In the genomic region with DNA sequence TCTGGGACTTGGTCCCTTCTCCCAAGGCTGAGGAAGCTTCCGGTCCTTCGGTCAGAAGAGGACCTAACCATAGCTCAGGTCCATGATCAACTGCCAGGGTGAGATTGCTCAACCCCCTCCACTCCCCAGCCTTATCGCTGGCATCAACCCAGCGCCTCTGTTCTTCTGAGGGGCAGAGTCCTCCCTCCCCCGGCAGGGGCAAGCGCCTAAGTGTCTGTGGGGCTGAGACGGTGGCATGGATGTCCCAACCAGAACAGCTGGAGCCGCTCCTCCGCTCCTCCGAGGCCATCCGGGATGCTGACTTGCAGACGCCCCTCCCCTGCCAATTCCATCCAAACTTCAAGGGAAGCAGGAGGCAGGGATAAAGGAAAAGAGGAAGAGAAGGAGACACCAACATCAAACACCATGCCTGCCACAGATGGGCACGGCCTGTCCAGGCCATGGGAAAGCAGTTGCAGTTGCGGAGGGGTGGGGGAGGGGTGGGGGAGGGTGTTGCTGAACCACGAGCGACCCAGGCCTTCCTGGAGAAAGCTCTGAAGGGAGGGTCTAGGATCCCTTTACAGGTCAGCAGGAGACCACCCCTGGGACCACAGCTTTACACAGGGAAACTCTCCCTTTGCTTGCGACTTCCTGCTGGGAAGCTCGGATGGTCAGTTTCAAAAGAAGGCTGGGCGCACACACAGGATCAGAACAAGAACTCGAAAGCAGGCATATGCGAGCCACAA, we compare ENCODE assay signal across 9 mouse cellular contexts. TPM values are rescaled to one million over a fixed set of nuclear protein-coding genes. Genes with fewer than 3 reads are reported as not detected.
DNase-seq lines count a peak whose midpoint lies in the region; ATAC-seq lines count a peak whose summit lies in the region.
"Had no signal": no experiment of that assay in that cellular context is flagged by ENCODE, and none has a peak within 500 bp of the region (broad histone marks: within the 10 kb centered on the region; RNA-seq: fewer than 3 reads in every experiment).

No protein-coding gene starts in this region.

- ATAC-seq in heart, embryonic 15.5 days (replicated peaks; ENCODE audit: insufficient number of reproducible peaks, insufficient read depth, low FRiP score, low read depth): no peak
- ATAC-seq in stomach, embryonic 14.5 days (ENCODE audit: insufficient number of reproducible peaks, insufficient read depth, low FRiP score, low read depth): no peak

- H3K9ac ChIP-seq in heart, embryonic 15.5 days: peak overlapping the region; percentile 82
- peak overlapping the region; percentile 94 for H3K9ac ChIP-seq in stomach, embryonic 14.5 days (replicated peaks; ENCODE audit: low read depth, low read length)

- no peaks in the 10 kb centered on the region for H3K9me3 ChIP-seq in heart, embryonic 15.5 days (replicated peaks)
- H3K9me3 ChIP-seq in megakaryocyte, embryonic 14.5 days: no peaks in the 10 kb centered on the region
- H3K9me3 ChIP-seq in stomach, embryonic 14.5 days (ENCODE audit: control insufficient read depth, low read depth, low read length): no peaks in the 10 kb centered on the region

- H3K27me3 ChIP-seq in heart, embryonic 15.5 days: no peaks in the 10 kb centered on the region
- H3K27me3 ChIP-seq in megakaryocyte, embryonic 14.5 days (replicated peaks): peaks cover 15% of the 10 kb centered on the region
- H3K27me3 ChIP-seq in stomach, embryonic 14.5 days (ENCODE audit: control insufficient read depth, insufficient read depth, low read length): no peaks in the 10 kb centered on the region

- H3K4me2 ChIP-seq in heart, embryonic 15.5 days: peak overlapping the region; percentile 95
- H3K4me2 ChIP-seq in stomach, embryonic 14.5 days (replicated peaks; ENCODE audit: low read depth, low read length): peak overlapping the region; percentile 76

- H3K4me3 ChIP-seq in heart, embryonic 15.5 days: peak overlapping the region; percentile 83
- peak overlapping the region; percentile 64 for H3K4me3 ChIP-seq in megakaryocyte, embryonic 14.5 days (replicated peaks)
- H3K4me3 ChIP-seq in stomach, embryonic 14.5 days (ENCODE audit: low read depth, low read length): peak overlapping the region; percentile 96

- 16% methylated on average over 21 of the region's 21 CpGs for WGBS in heart, embryonic 15.5 days
- 11% methylated on average over 21 of the region's 21 CpGs for WGBS in stomach, embryonic 14.5 days

- DNase-seq in gastrocnemius, postnatal 10 days: peak; percentile 38
- DNase-seq in gastrocnemius, adult 18-20 months (ENCODE audit: low spot score): no peak
- peak; percentile 67 for DNase-seq in embryo, embryonic 11 days
- peak; percentile 61 to 71 for DNase-seq in kidney, postnatal 4 days
- DNase-seq in T-cell, adult 2 months (ENCODE audit: low spot score): no peak

- H3K27ac ChIP-seq in heart, embryonic 15.5 days: peak overlapping the region; percentile 92
- peak overlapping the region; percentile 90 for H3K27ac ChIP-seq in stomach, embryonic 14.5 days (ENCODE audit: low read length)

- H3K36me3 ChIP-seq in heart, embryonic 15.5 days: no peaks in the 10 kb centered on the region
- no peaks in the 10 kb centered on the region for H3K36me3 ChIP-seq in megakaryocyte, embryonic 14.5 days (replicated peaks; ENCODE audit: low read length)
- peaks cover 11% of the 10 kb centered on the region; the same call in 1 of the 2 replicates for H3K36me3 ChIP-seq in stomach, embryonic 14.5 days (ENCODE audit: control insufficient read depth, insufficient read depth, low read length)

- H3K4me1 ChIP-seq in heart, embryonic 15.5 days (replicated peaks): peaks cover 55% of the 10 kb centered on the region
- H3K4me1 ChIP-seq in megakaryocyte, embryonic 14.5 days: peaks cover 72% of the 10 kb centered on the region
- H3K4me1 ChIP-seq in stomach, embryonic 14.5 days (ENCODE audit: control insufficient read depth, insufficient read depth, low read length): peaks cover 30% of the 10 kb centered on the region

RNA-seq across cellular contexts. Expression of gene Cdc42ep4, which starts 2.7 kb away (rescaled TPM):
- 10 to 100 TPM; 19.1 to 22.0 TPM for total RNA-seq in gastrocnemius, postnatal 10 days (2021)
- 1 to 10 TPM; 4.5 to 7.4 TPM for total RNA-seq in gastrocnemius, adult 18-20 months (2021)
- 21.2 and 32.3 TPM in 2 replicates for polyA plus RNA-seq in heart, embryonic 15.5 days (2015; fragmentation: Nextera tagmentation; extraction: Ambion mirVana)
- 2.9 and 9.4 TPM in 2 replicates for polyA plus RNA-seq in megakaryocyte, embryonic 14.5 days (2012; ENCODE audit: insufficient read depth, low replicate concordance)
- 51.5 and 51.6 TPM in 2 replicates for polyA plus RNA-seq in stomach, embryonic 14.5 days (2014; fragmentation: Nextera tagmentation; extraction: Ambion mirVana)

RNA-seq across cellular contexts. Expression of gene Cpsf4l, which starts 39.1 kb away (rescaled TPM):
- total RNA-seq in gastrocnemius, postnatal 10 days (2021): not detected
- total RNA-seq in gastrocnemius, adult 18-20 months (2021): not detected
- 0.74 and 5.1 TPM in 2 replicates for polyA plus RNA-seq in heart, embryonic 15.5 days (2015; fragmentation: Nextera tagmentation; extraction: Ambion mirVana)
- not detected in 2 replicates for polyA plus RNA-seq in megakaryocyte, embryonic 14.5 days (2012; ENCODE audit: insufficient read depth, low replicate concordance)
- 0.49 and 0.52 TPM in 2 replicates for polyA plus RNA-seq in stomach, embryonic 14.5 days (2014; fragmentation: Nextera tagmentation; extraction: Ambion mirVana)
- total RNA-seq: hematopoietic stem cell, adult 5-6 weeks had no signal

Comparison
In these comparisons a context has a peak if more than half of its experiments do, and no peak if none do; other contexts are left out.
1. DNase-seq: peak in gastrocnemius, postnatal 10 days (single experiment), embryo, embryonic 11 days (single experiment) and kidney, postnatal 4 days (2 of 2); none in gastrocnemius, adult 18-20 months (single experiment) and T-cell, adult 2 months (single experiment).
2. Peak in every context shown above with its lines, with median percentiles within 50 percentile points of each other: H3K4me3 ChIP-seq.